Comparison of ENCODE assay signal across 13 mouse cellular contexts in the genomic region with DNA sequence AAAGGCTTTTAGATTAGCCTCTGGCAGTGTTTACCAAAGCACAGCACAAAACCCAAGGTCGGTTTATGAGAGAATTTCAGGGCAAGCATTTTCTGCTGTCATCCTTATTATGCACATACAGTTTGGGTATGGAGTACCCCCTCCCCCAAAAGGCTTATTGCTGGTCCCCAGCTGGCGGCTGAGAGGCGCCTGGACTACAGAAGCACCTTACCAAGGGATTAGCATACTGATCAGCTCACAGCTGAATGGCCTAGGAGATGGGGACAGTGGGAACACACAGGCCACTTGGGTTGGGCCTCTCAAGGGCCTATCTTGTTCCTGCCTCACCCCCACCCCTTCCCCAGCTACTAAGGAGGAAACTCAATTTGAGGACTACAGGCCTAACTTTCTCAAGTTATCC. TPM values are rescaled to one million over a fixed set of nuclear protein-coding genes. Genes with fewer than 3 reads are reported as not detected.
A peak's percentile ranks its signal among the peaks of the same experiment; 100 is the strongest.
DNase-seq lines count a peak whose midpoint lies in the region; ATAC-seq and TF ChIP-seq lines count a peak whose summit lies in the region.
"Had no signal": no experiment of that assay in that cellular context is flagged by ENCODE, and none has a peak within 500 bp of the region (broad histone marks: within the 10 kb centered on the region; RNA-seq: fewer than 3 reads in every experiment).

No protein-coding gene starts in this region.

- 0 out of 2 replicates have a peak overlapping the region, but pooled peaks have one; percentile 86 for H3K4me2 ChIP-seq in heart, embryonic 16.5 days (ENCODE audit: low read depth, low read length)
- peak overlapping the region; percentile 86 for H3K4me2 ChIP-seq in hindbrain, embryonic 13.5 days
- peak overlapping the region; percentile 66 for H3K4me2 ChIP-seq in midbrain, embryonic 12.5 days (replicated peaks)

- H3K4me3 ChIP-seq in heart, embryonic 16.5 days (ENCODE audit: low read length), result no peak overlapping the region
- no peak overlapping the region; a peak in 1 of 4 replicates for H3K4me3 ChIP-seq in MEL (ENCODE audit: control insufficient read depth in 1 of 2, insufficient read depth in 1 of 2, low read depth in 2 of 2, low read length in 2 of 2)
- peak overlapping the region; percentile 68 for H3K4me3 ChIP-seq in hindbrain, embryonic 13.5 days
- H3K4me3 ChIP-seq in midbrain, embryonic 12.5 days, result peak overlapping the region; percentile 65

- no peak overlapping the region for H3K27ac ChIP-seq in heart, embryonic 16.5 days (ENCODE audit: low read length)
- H3K27ac ChIP-seq in MEL (ENCODE audit: control insufficient read depth, low read depth, low read length), result no peak overlapping the region
- H3K27ac ChIP-seq in hindbrain, embryonic 13.5 days, result no peak overlapping the region
- H3K27ac ChIP-seq in midbrain, embryonic 12.5 days (replicated peaks), result peak overlapping the region; percentile 96

- no peaks in the 10 kb centered on the region for H3K27me3 ChIP-seq in heart, embryonic 16.5 days (ENCODE audit: control insufficient read depth, insufficient read depth, low read length)
- no peaks in the 10 kb centered on the region for H3K27me3 ChIP-seq in MEL (ENCODE audit: control insufficient read depth in 1 of 2, insufficient read depth in 2 of 2, low read length in 2 of 2)
- no peaks in the 10 kb centered on the region for H3K27me3 ChIP-seq in hindbrain, embryonic 13.5 days
- no peaks in the 10 kb centered on the region for H3K27me3 ChIP-seq in midbrain, embryonic 12.5 days

- peak overlapping the region; percentile 25; the same call in 1 of the 2 replicates for H3K9ac ChIP-seq in heart, embryonic 16.5 days (ENCODE audit: low read length)
- H3K9ac ChIP-seq in MEL (ENCODE audit: control insufficient read depth, low read depth, low read length, poor library complexity, severe bottlenecking), result 0 out of 2 replicates have a peak overlapping the region, but pooled peaks have one; percentile 18
- peak overlapping the region; percentile 51 for H3K9ac ChIP-seq in hindbrain, embryonic 13.5 days
- H3K9ac ChIP-seq in midbrain, embryonic 12.5 days (replicated peaks), result peak overlapping the region; percentile 88

- H3K9me3 ChIP-seq in heart, embryonic 16.5 days (replicated peaks; ENCODE audit: control insufficient read depth, low read length), result no peaks in the 10 kb centered on the region
- no peaks in the 10 kb centered on the region for H3K9me3 ChIP-seq in MEL (replicated peaks; ENCODE audit: insufficient read depth, low read length)
- H3K9me3 ChIP-seq in hindbrain, embryonic 13.5 days, result no peaks in the 10 kb centered on the region
- no peaks in the 10 kb centered on the region for H3K9me3 ChIP-seq in midbrain, embryonic 12.5 days

- no peak for DNase-seq in heart, postnatal 36 days
- DNase-seq in MEL (ENCODE audit: low read depth, low spot score), result no peak
- DNase-seq in embryo, embryonic 10 days (ENCODE audit: low spot score), result no peak
- DNase-seq in right cerebral cortex, postnatal 4 days, result no peak
- no peak for DNase-seq in natural killer cell, adult 2 months (ENCODE audit: low spot score in 2 of 2)
- DNase-seq: adrenal gland, adult 2 months; embryo, embryonic 11 days; thymus, postnatal 4 days had no signal

- no peak for ATAC-seq in heart, embryonic 16.5 days (replicated peaks; ENCODE audit: extremely low read depth, insufficient read depth, low FRiP score)
- no peak for ATAC-seq in hindbrain, embryonic 13.5 days (ENCODE audit: low FRiP score)
- ATAC-seq in midbrain, embryonic 12.5 days (ENCODE audit: low FRiP score, low read depth), result peak; percentile 79

- peaks cover 14% of the 10 kb centered on the region for H3K79me2 ChIP-seq in MEL (ENCODE audit: control insufficient read depth, insufficient read depth, low read length, poor library complexity)

- 73% methylated on average over 3 of the region's 3 CpGs for WGBS in heart, embryonic 16.5 days
- 62% methylated on average over 3 of the region's 3 CpGs for WGBS in hindbrain, embryonic 13.5 days
- 14% methylated on average over 3 of the region's 3 CpGs for WGBS in midbrain, embryonic 12.5 days

- no peak for TF ChIP-seq EP300 in MEL (IDR thresholded peaks at IDR 0.05; ENCODE audit: low read depth in 1 of 2, low read length in 2 of 2)

- no peak for TF ChIP-seq RAD21 in MEL (IDR thresholded peaks at IDR 0.05; ENCODE audit: low read depth, low read length)

- no peak for TF ChIP-seq CTCF in MEL (IDR thresholded peaks at IDR 0.05 in 2 of 3, conservative IDR thresholded peaks at IDR 0.05 in 1 of 3; ENCODE audit: control insufficient read depth in 1 of 3, insufficient read depth in 1 of 3, low read depth in 2 of 3, low read length in 3 of 3, poor library complexity in 1 of 3, severe bottlenecking in 1 of 3)

- H3K36me3 ChIP-seq in heart, embryonic 16.5 days (ENCODE audit: control insufficient read depth, insufficient read depth), result peaks cover 38% of the 10 kb centered on the region
- H3K36me3 ChIP-seq in MEL (ENCODE audit: control insufficient read depth in 1 of 2, insufficient read depth in 2 of 2, low read length in 2 of 2), result peaks cover under 1 to 6% of the 10 kb centered on the region in 2 experiments; a peak in 3 of 4 replicates
- H3K36me3 ChIP-seq in hindbrain, embryonic 13.5 days, result peaks cover 43% of the 10 kb centered on the region
- peaks cover 39% of the 10 kb centered on the region for H3K36me3 ChIP-seq in midbrain, embryonic 12.5 days

- peaks cover 15% of the 10 kb centered on the region for H3K4me1 ChIP-seq in heart, embryonic 16.5 days (ENCODE audit: control insufficient read depth, insufficient read depth, low read length)
- H3K4me1 ChIP-seq in MEL (ENCODE audit: control insufficient read depth in 1 of 2, insufficient read depth in 2 of 2, low read length in 2 of 2), result peaks cover 0 to 5% of the 10 kb centered on the region in 2 experiments; a peak in 1 of 4 replicates
- H3K4me1 ChIP-seq in hindbrain, embryonic 13.5 days (replicated peaks), result peaks cover 22% of the 10 kb centered on the region
- H3K4me1 ChIP-seq in midbrain, embryonic 12.5 days, result peaks cover 23% of the 10 kb centered on the region

- TF ChIP-seq POLR2A in MEL (IDR thresholded peaks at IDR 0.05; ENCODE audit: control insufficient read depth in 1 of 2, insufficient read depth in 1 of 2, low read depth in 1 of 2, low read length in 2 of 2, poor library complexity in 1 of 2), result no peak

- intact Hi-C loops in heart, postnatal 36 days (cut with DNase I), result loop anchor here (10.0 kb wide), 1 partner anchor 212 kb away; no protein-coding TSS in a partner anchor

TF ChIP-seq in MEL, 35 proteins besides CTCF, POLR2A, EP300 and RAD21:
- TF ChIP-seq POLR2AphosphoS2 (IDR thresholded peaks at IDR 0.05; ENCODE audit: low read length) (no peak), NELFE (IDR thresholded peaks at IDR 0.05; ENCODE audit: low read depth, low read length) (no peak), KAT2A (conservative IDR thresholded peaks at IDR 0.05; ENCODE audit: low read depth, low read length) (no peak)
TF ChIP-seq in MEL: peak in this region for 0.

RNA-seq across cellular contexts. Expression of a gene that starts 1.5 kb away (rescaled TPM):
- 40.8 and 54.8 TPM in 2 replicates for polyA plus RNA-seq in heart, embryonic 16.5 days (2015; fragmentation: Nextera tagmentation; extraction: Ambion mirVana)
- total RNA-seq in heart, postnatal 36 days (2021), result 10 to 100 TPM; 28.3 to 28.8 TPM
- total RNA-seq in MEL (2012; rRNA removed), result 61.8 and 69.4 TPM in 2 replicates
- polyA plus RNA-seq in MEL (2012; ENCODE audit: insufficient read depth in 1 of 2, insufficient read length in 2 of 2, low read depth in 1 of 2, low replicate concordance in 2 of 2, missing spikeins in 1 of 2), result 100 to 1,000 TPM in 1 of 2 experiments, not detected in 1; 106 TPM
- 126 and 127 TPM in 2 replicates for polyA plus RNA-seq in hindbrain, embryonic 13.5 days (2015; fragmentation: Nextera tagmentation; extraction: Ambion mirVana)
- 147 and 162 TPM in 2 replicates for polyA plus RNA-seq in midbrain, embryonic 12.5 days (2016; fragmentation: Nextera tagmentation; extraction: Ambion mirVana)

RNA-seq across cellular contexts. Expression of a gene that starts 15.7 kb away (rescaled TPM):
- not detected in 2 replicates for polyA plus RNA-seq in heart, embryonic 16.5 days (2015; fragmentation: Nextera tagmentation; extraction: Ambion mirVana)
- not detected for total RNA-seq in heart, postnatal 36 days (2021)
- total RNA-seq in MEL (2012; rRNA removed), result not detected in 2 replicates
- not detected for polyA plus RNA-seq in MEL (2012; ENCODE audit: insufficient read depth in 1 of 2, insufficient read length in 2 of 2, low read depth in 1 of 2, low replicate concordance in 2 of 2, missing spikeins in 1 of 2)
- 0.16 TPM in 1 of 2 replicates, not detected in the other for polyA plus RNA-seq in hindbrain, embryonic 13.5 days (2015; fragmentation: Nextera tagmentation; extraction: Ambion mirVana)
- polyA plus RNA-seq in midbrain, embryonic 12.5 days (2016; fragmentation: Nextera tagmentation; extraction: Ambion mirVana), result not detected in 2 replicates
- total RNA-seq: adrenal gland, adult 2 months; hematopoietic stem cell, adult 5-6 weeks; left cerebral cortex, postnatal 25 days had no signal
- polyA plus RNA-seq: adrenal gland, adult 2 months had no signal

RNA-seq across cellular contexts. Expression of a gene that starts 59.3 kb away (rescaled TPM):
- 86.6 and 87.8 TPM in 2 replicates for polyA plus RNA-seq in heart, embryonic 16.5 days (2015; fragmentation: Nextera tagmentation; extraction: Ambion mirVana)
- 100 to 1,000 TPM; 148 to 201 TPM for total RNA-seq in heart, postnatal 36 days (2021)
- not detected in 2 replicates for total RNA-seq in MEL (2012; rRNA removed)
- not detected for polyA plus RNA-seq in MEL (2012; ENCODE audit: insufficient read depth in 1 of 2, insufficient read length in 2 of 2, low read depth in 1 of 2, low replicate concordance in 2 of 2, missing spikeins in 1 of 2)
- polyA plus RNA-seq in hindbrain, embryonic 13.5 days (2015; fragmentation: Nextera tagmentation; extraction: Ambion mirVana), result 25.9 and 29.3 TPM in 2 replicates
- polyA plus RNA-seq in midbrain, embryonic 12.5 days (2016; fragmentation: Nextera tagmentation; extraction: Ambion mirVana), result 15.6 and 18.9 TPM in 2 replicates

Comparison
In these comparisons a context has a peak if more than half of its experiments do, and no peak if none do; other contexts are left out.
1. H3K4me3 ChIP-seq: peak in hindbrain, embryonic 13.5 days (single experiment) and midbrain, embryonic 12.5 days (single experiment); none in heart, embryonic 16.5 days (single experiment) and MEL (0 of 2).
2. H3K9ac ChIP-seq: peak in every context shown above with its lines; median percentile 88 in midbrain, embryonic 12.5 days; 51 in hindbrain, embryonic 13.5 days; 25 in heart, embryonic 16.5 days; 18 in MEL.
3. RNA of a gene that starts 59.3 kb away (polyA plus RNA-seq): 86.6 to 87.8 TPM in heart, embryonic 16.5 days, 25.9 to 29.3 TPM in hindbrain, embryonic 13.5 days and 15.6 to 18.9 TPM in midbrain, embryonic 12.5 days; not detected in MEL; every median in the first group is over 10 times any median in the second.
4. Peak in every context shown above with its lines, with median percentiles within 50 percentile points of each other: H3K4me2 ChIP-seq.